Mouse (Mus musculus) A20 (cell line): Measurements from ENCODE around the gene Kdm1a.

Experiments used
- DNase-seq: peaks from one replicate; pipeline ENCODE4 v3.0.0-alpha.2; 2011; ENCODE audit warnings: low read depth, low spot score

The Kdm1a gene

DNA sequence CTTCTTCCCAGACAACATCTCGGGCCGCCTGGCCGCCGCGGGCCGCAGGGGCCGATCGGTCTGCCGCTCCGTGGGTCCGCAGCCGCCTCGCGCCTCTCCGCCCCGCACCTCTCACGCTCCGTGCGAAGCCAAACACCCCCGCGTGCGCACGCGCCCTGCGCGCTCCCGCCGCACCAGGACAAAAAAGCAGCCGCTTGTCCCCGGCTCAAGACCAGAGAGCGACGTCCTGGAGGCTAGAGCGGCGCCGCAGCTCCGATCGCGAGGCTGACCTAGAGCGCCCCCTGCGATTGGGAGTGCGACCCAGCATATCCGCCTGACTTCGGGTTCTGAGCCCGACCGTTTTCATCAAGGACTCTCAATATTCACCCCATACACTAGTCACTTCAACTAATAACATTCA is at the start of gene Kdm1a:
Kdm1a (minus strand) TSS at position 156 of the 400 bp plus-strand sequence.
- peak; percentile 96 for DNase-seq

DNA sequence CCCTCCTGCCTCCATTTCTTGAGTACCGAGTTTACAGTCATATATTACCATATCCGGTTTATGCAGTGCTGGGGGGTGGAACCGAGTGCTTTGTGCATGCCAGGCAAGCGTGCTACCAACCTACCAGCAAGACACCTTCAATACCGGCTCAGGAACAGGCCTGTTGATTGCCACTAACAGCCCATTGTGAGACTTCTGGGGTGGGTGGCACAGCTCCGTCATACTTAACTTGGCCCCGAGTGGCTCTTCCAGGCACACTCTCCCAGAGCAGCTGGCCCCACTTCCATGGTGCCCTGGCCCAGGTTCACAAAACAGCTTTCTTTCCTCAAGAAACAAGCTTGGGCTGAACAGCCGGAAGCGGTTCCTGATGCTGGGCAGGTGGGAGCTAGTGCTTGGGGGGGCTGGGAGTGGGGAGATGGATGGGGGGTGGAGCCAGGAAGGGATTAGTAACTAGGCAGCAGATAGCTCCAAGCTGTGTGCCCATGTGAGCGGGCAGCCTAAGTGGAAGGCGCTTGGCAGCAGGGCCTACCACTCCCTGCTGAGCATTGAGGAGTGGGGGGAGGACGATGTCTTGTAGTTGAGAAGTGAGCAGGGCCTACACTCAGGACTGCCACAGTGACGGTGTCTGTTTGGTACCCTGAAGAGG is 49.5 kb upstream of the Kdm1a start:
- DNase-seq = no peak

DNA sequence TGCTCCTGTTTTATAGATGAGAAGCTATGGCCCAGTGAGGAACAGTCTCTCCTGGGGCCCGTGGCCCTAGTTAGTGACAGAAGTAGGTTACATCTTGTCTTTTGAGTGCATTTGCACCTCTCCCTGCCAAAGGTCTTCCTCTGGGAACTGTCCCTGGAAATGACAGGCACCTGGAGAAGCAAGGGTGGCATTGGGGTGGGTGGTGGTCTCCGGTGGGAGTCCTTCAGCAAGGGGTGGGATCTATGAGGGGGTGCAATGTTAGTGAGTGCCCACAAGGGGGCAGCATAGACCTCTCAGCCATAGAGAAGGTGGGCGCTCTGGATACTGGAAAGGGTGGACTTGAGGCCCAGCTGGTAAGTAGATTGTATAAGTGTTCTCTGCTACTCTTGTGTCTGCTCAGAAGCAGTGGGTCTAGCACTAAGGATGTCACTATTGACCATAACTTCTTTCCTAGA is 48.9 kb upstream of the Kdm1a start:
- DNase-seq = peak; percentile 52

DNA sequence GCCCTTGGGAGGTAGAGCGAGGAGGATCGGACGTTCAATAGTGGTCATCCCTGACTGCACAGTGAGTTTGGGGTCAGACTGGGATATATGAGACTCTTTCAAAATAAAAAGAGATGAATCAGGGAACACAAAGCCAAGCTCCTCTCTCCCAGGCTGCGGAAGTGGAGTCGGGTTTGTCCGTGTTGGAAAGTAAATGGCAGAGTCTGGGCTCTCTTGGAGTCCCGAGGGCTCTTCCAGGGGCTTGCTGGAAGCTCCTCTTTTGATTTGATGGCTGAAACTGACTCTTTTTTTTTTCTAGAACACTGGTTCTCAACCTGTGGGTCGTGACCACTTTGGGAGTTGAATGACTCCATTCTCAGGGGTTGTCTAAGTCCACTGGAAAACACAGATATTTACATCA is 47.7 kb upstream of the Kdm1a start:
- no peak for DNase-seq

DNA sequence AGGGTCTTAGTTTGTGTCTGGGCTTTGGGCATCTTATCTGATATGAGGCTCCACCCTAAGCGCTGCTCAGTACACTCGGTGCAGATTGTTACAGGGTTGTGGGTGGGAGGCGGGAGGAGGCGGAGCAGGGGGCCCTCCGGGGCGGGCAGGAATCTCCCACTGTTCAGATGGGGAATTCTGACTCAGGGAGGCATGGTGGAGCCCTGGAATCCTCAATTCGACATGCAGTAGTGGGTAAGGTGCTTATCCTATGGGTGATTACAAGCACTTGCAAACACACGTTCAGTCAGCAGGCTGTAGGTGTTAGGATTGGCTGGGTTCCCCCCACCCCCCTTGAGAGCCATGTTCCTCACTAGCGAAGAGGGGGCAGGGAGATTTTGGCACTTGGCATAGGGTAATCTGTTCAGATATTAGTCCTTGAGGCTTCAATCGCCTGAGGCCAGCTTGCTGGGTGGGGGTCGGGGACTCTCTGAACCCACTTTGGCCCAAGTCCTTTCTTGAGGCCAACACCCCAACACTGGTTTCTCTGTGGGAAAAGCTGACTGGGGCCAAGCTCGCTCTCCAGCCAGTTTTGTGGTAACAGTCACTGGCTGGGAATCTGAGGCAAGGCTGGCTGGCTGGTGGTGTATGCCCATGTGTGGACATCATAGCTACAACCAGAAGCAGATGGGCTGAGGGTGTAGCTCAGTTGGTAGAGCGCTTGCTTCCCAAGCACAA is 47.1 kb upstream of the Kdm1a start:
- DNase-seq = no peak

DNA sequence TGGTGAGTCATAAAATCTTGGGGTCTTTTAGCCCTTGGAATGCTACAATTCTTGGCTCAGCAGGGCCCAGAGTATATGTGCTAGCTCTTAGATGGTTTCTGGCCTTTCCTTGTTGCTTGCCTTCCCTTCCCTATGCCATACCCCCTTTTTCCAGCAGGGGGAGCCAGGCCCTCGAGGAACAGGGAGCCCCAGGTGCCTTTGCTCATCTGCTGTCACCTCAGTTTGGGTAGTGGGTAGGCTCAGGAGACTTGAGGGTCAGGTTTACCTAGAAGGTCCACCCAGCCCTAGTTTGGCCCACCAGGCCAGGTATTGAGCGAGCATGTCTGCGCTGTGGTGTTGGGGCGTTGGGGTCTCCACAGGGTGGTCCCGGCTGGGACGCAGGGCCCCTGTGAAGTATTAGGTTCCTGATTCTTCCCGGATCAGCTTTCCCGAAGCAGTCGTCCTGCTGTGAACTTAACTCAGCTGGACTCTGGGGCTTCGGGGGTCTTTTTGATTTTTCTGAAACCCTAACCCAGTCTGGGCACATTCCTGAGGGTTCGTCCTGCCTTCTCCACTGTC is 46.5 kb upstream of the Kdm1a start:
- peak; percentile 62 for DNase-seq

DNA sequence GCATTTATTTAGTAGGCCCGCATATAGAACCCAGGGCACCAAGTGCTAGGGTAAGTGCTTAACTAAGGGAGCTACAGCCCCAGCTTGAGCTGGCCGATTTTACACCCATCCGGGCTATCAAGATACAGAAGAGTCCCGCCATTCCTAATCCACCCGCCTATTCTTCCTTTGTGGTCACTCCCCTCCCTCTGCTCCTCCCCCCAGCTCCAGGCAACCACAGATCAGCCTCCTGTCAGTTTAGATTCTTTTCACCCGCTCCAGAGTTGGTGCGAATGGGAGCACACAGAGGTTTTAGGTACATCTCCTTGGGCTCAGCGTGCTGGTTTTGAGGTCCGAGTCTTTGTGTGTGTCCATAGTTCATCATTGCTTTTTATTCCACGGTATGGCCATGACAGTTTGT is 36.4 kb upstream of the Kdm1a start:
- no peak for DNase-seq

DNA sequence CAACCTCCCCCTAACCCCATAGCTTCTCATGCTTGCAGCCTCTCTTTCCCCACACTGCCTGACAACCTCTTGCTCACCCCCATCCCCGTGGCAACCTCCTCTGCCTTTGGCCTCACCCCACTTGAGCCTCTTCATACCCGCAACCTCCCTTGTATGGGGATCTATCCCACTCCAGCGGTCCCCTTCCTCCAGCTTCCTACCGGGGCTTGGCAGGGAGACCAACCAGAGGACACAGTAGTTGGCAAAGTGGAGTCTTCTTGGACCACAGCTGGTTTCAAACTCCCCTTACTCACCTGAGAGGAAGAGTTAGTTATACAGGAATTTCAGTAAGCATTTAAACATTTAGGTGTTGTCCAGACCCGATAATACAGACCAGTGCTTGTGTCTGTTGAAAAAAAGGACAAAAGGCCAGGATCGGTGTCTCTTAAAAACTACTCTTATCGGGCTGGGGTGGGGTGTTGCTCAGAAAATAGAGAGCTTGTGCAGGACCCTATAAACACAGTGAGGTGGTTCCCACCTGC is 35.8 kb upstream of the Kdm1a start:
- no peak for DNase-seq

DNA sequence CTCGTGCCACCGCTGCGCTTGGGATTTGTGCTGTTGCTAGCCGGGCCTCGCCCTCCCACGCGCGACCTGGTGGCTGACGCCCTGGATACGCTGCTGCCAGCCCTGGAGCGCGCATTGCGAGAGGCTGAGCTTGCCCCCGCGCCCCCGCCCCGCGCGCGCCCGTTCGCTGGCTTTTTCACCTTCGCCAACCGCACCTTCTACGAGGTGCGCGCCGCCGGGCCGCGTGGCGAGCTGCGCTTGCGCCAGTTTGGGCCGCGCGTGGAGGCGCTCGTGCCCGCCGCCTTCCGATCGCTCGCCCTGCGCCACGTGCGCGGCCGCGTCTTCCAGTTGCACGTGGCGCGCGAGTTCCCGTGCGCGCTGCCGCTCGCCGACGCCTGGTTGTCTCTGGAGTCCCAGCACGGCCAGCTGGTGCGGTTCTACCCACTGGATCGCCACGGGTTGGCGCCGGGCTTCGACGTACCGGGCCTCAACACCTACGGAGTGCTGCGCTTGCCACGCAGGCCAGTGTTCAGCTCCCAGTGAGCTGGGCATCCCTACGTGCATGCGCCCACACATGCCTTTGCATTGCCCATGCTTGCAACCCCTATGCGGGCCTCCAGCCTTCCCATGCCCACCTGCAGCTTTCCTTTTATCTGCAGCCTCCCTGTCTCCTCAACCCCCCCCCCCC is 35.2 kb upstream of the Kdm1a start:
- DNase-seq = no peak

DNA sequence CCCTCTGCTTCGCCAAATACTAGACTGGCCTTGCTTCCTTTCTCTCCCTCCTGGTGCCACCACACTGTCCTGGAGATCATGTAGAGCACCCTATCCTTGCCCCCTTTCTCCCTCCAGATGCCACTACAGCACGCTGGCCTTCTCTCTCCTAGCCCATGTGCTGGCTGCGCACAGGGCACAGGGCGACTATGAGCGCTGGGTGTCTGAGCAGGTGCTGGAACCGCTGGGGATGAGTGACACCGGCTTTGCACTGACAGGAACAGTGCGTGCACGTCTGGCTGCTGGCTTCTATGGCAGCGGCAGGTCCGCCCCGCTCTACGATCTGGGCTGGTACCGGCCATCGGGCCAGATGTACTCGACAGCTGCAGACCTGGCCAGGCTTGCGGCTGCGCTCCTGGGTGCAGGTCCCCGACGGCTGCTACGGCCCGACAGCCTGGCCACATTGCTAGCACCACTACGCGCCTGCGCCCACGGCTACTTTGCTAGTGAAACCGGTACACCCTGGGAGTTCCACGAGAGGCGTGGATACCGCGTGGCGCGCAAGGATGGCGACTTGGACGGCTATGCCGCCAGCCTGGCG is 34.5 kb upstream of the Kdm1a start:
- no peak for DNase-seq

DNA sequence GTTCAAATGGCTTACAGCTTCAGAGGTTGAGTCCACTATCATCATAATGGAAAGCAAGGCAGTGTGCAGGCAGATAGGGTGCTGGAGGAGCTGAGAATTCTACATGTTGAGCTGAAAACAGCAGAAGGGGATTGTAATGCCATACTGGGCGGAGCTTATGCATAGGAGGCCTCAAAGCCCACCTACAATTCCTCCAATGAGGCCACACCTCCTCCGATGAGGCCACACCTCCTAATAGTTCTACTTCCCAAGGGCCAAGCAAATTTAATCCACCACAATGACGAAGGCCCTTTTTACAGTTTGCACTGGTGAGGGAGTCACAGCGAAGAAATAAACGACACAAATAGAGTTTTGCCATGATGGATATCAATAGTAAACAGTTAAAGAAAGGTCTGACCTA is 34.0 kb upstream of the Kdm1a start:
- no peak for DNase-seq

DNA sequence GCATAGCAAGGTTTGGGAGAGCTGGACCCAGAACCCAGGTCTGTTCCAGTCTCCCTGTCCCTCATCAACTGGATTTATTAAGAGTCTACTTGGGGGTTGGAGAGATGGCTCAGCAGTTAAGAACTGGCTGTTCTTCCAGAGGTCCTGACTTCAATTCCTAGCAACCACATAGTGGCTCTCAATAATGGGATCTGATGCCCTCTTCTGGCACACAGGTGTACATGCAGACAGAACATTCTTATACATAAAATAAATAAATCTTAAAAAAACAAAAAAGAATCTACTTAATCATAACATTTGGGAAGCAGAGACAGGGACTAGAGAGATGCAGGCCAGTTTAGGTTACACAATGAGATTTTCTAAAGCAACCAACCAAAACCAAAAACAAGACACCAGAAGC is 33.5 kb upstream of the Kdm1a start:
- no peak for DNase-seq

DNA sequence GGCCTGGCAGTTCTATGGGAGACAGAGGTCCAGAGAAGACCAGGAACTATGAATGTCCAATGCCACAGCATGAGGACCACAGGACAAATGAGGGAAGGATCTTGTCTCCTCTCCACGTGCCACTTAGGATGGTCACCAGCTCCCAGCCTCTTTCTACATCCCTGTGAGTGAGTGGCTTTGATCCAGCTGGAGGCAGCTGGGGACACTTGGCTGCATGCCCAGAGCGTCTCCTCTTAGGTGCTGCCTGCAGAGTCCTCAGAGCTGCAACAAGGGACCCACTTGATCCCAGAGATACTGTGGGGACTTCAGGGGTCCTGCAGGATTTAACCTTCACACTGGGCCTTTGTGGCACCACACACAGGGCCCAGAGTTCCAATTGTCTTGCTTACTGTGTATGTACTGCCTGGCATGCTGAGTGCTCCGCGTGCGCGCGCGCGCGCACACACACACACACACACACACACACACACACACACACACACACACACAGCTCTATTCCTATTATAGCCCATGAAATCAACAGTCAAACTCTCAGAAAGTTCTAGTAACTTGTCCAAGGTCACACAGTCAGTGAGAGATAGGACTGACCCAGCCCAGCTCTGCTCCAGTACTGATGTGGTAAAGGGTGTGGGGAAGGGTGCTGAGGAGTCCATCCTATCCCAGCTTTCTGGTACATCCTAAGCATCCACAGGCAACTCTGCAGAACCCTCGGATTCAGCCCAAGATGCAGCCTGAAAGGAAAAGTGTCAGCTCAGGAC is 28.9 kb upstream of the Kdm1a start:
- DNase-seq = no peak

DNA sequence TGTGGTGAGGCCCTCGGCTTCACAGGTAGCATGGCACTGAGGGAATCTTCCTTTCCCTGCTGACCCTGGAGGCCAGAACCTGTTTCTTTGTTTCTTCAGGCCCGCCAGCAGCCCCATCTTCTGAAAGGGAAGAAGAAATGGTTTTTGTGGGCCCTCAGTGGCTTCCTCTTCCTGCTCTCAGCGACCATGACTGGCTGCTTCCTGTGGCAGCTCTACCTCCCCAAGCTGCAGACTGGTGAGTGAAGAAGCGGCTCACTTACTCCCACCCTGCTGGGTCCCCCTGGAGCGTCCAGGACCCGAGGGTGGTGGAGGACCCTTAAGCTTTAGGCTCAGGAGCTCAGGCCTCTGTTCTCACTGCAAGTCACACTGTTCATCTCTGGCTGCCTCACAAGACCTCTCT is 24.1 kb upstream of the Kdm1a start:
- DNase-seq = peak; percentile 26

DNA sequence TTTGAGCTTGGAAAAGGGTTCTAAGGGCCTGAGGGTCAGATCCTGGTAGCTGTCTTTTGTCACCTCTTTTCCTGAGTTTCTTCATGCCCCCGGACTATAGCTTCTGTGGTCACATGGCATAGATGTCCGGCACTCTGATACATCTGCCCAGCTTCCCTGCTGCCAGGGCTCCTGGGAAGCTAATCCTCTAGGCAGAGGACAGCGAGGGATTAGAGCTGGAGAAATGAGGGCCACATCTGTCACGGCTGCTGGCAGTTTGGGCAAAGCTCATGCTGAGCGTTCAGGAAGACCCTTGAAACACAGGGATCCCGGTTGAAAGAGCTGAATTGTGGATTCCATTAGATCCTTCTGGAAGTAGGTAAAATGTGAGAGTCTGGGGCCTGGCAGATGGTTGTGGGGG is 19.9 kb upstream of the Kdm1a start, which contains the start of gene Lactbl1:
Lactbl1 (plus strand) TSS at position 234 of the 400 bp plus-strand sequence.
- no peak for DNase-seq

DNA sequence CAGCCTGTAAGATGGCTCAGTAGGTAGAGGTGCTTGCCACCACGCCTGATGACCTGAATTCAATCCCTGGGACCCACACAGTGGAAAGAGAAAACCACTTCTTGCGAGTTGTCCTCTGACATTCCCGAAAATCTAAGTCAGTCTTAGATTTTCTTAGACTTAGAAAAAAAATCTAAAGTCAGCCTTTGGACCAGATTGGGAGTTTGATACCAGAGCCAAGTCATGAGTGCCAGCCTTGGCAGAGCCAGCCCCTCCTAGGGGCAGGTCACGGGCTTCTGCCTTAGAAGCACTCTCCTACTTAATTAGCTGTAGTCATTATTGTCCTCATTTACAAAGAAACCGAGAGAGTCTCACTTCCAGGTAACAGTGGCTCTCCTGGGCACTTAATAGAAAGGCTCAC is 19.4 kb upstream of the Kdm1a start:
- DNase-seq = no peak

DNA sequence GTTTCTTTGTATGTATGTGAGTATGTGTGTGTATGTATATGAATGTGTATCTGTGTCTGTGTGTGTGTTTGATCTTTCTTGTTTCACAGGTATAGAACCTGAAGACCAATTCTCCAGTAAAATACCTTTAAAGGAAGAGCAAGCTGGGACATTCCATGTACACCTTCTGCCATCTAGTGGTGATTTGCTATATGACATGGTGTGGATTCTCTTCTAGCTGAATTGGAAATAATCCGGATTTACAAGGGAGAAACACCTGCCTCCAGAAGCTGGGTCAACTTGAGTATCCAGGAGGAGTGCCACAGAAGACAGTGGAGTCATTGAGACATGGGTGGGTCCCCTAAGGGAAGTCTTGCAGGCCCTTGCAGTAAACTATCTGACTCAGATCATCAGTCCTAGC is 18.8 kb upstream of the Kdm1a start:
- DNase-seq = peak; percentile 52

DNA sequence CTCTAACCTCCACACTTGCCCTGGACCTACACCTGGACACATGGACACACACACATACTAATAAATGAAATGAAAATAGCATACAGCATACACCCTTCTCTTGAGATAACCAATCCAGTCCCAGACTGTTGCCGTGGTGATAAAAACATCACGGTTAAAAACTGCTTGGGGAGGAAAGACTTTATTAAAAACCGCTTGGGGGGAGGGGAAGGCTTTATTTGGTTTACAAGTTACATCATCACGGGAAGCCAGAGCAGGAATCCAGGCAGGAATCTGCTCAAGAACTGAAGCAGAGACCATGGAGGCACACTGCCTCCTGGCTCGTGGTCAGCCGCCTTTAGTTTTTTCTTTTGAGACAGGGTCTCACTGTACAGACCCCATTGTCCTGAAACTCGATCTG is 11.1 kb upstream of the Kdm1a start:
- no peak for DNase-seq

DNA sequence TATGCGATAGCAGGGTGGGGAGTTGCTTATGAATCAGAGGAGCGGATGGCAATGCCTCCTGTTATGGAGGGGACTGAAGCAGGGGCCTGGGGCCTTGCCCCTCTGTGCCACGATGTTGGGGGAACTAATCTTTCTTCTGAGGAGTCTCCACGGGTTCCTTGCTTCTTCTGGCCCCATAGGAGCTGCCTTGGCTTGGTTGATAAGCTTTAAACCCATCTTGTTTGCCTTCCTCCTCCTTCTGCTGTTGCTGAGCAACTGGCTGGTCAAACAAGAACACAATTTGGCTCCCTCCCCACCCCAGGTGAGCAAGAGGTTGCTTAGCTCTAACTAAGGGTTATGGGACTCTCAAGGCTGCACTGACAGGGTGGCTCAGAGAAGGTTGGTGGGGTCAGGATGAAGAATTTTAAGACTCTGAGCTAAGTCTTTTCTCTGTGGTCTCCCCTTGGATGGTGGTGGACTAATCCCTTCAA is 7.9 kb upstream of the Kdm1a start, which contains the start of gene Tex46:
Tex46 (plus strand) TSS at position 51 of the 470 bp plus-strand sequence.
- DNase-seq = no peak

DNA sequence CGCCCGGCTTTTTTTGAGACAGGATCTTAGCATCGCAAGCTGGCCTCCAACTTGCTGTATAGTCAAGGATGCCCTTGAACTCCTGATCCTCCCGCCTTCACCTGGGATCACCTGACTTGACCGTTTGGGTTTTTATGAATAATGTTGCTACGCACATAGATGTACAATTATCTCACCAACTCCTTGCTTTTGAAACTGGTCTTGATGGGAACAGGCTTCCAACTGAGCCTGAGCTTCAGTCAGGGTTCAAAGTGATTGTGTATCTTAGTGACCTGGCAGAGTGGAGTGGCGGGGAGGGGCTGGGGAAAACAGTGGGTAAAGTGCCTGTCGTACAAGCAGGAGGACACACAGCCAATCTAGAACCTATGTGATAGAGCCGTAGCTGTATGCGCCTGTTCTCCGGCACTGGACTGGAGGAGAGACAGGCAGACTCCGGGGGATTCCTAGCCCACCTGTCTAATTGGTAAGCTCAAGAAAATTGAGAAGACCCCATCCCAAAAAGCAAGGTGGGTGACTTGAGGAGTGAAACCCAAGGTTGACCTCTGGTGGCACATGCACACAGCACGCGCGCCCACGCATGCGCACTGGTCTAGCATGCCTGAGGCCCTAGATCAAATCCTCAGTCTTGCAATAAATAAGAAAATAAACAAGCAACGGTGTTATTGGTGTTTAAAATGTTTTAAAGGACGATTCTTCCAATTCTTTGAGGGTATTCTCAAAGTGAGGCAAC is 3.4 kb upstream of the Kdm1a start:
- DNase-seq = no peak
